Mouse (Mus musculus): ENCODE measurements around the gene Mvp.

- 0 out of 2 replicates have a peak, but pooled peaks have one; percentile 10 for TF ChIP-seq POLR2A (IDR thresholded peaks at IDR 0.05; ENCODE audit: low read depth, low read length)
- TF ChIP-seq CTCF (IDR thresholded peaks at IDR 0.05; ENCODE audit: borderline replicate concordance, insufficient read depth, low read length) = no peak
Observed at GRCm38 (mm10) chr7:126976878-126977459, 37.5 kb downstream of the Mvp start.
